Mouse (Mus musculus) G1E (cell line): ENCODE data around the gene Slc23a2.

Experiments used
- CTCF ChIP-seq: IDR thresholded peaks from 2 replicates; pipeline ENCODE4 v1.5.1; 2012; ENCODE audit warnings: low read depth, low read length, inconsistent platforms, mixed read lengths
- GATA2 ChIP-seq: IDR thresholded peaks from 2 replicates; pipeline ENCODE4 v1.6.1; 2012; ENCODE audit warnings: low read depth, low read length, inconsistent platforms, borderline replicate concordance
- TAL1 ChIP-seq: conservative IDR thresholded peaks from 2 replicates; pipeline ENCODE4 v1.6.1; 2012; ENCODE audit warnings: low read depth, low read length, inconsistent platforms, mixed read lengths

GRCm38 (mm10) chr2:132183874-132184273, 39.0 kb upstream of the Slc23a2 start:
- TF ChIP-seq TAL1 (no peak), CTCF (no peak), GATA2 (no peak)
